In the genomic region with DNA sequence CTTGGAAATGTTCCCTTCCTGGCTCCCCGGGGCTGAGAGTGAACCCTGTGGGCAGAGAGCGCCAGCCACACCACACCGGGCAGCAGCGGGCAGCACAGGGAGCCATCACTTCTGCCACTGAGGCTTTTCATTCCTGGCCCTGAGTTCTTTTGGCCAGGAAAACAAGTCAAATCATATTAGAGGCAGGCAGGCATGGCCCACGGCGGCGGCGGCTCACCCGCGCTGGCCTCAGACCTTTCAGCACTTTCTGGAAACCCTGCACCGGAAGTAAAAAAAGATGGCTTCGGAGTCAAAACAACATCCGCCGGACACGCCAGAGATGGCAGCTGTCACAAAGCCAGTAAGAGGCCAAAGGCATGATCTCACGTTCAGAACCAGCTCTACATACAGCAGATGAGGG, we compare ENCODE assay signal across 9 mouse cellular contexts. TPM values are rescaled to one million over a fixed set of nuclear protein-coding genes. Genes with fewer than 3 reads are reported as not detected.
DNase-seq lines count a peak whose midpoint lies in the region; ATAC-seq and TF ChIP-seq lines count a peak whose summit lies in the region.
"Had no signal": no experiment of that assay in that cellular context is flagged by ENCODE, and none has a peak within 500 bp of the region (broad histone marks: within the 10 kb centered on the region; RNA-seq: fewer than 3 reads in every experiment).

No protein-coding gene starts in this region.

- no peaks in the 10 kb centered on the region for H3K9me3 ChIP-seq in hindbrain, postnatal 0 days (ENCODE audit: low read length)
- H3K9me3 ChIP-seq in hindbrain, embryonic 11.5 days (ENCODE audit: control insufficient read depth, low read length): no peaks in the 10 kb centered on the region
- H3K9me3 ChIP-seq in kidney, embryonic 15.5 days (replicated peaks): no peaks in the 10 kb centered on the region

- 0 out of 2 replicates have a peak, but pooled peaks have one; percentile 10 for ATAC-seq in hindbrain, postnatal 0 days
- ATAC-seq in hindbrain, embryonic 11.5 days (ENCODE audit: low FRiP score): no peak
- no peak for ATAC-seq in kidney, embryonic 15.5 days (replicated peaks; ENCODE audit: low FRiP score)

- no peak overlapping the region for H3K9ac ChIP-seq in hindbrain, postnatal 0 days (replicated peaks; ENCODE audit: low read length)
- H3K9ac ChIP-seq in hindbrain, embryonic 11.5 days (ENCODE audit: low read depth, low read length): no peak overlapping the region
- no peak overlapping the region for H3K9ac ChIP-seq in kidney, embryonic 15.5 days

- no peak for TF ChIP-seq CTCF in hindbrain, postnatal 0 days (IDR thresholded peaks at IDR 0.05; ENCODE audit: low read depth)

- H3K27me3 ChIP-seq in hindbrain, postnatal 0 days (ENCODE audit: insufficient read depth, low read length): no peaks in the 10 kb centered on the region
- H3K27me3 ChIP-seq in hindbrain, embryonic 11.5 days (ENCODE audit: control insufficient read depth, insufficient read depth, low read length): no peaks in the 10 kb centered on the region
- no peaks in the 10 kb centered on the region for H3K27me3 ChIP-seq in kidney, embryonic 15.5 days

- H3K27ac ChIP-seq in hindbrain, postnatal 0 days: no peak overlapping the region
- H3K27ac ChIP-seq in hindbrain, embryonic 11.5 days (ENCODE audit: low read depth, low read length): no peak overlapping the region
- peak overlapping the region; percentile 68 for H3K27ac ChIP-seq in kidney, embryonic 15.5 days

- whole genome bisulfite sequencing in hindbrain, postnatal 0 days: 46% methylated on average over 16 of the region's 16 CpGs
- WGBS in hindbrain, embryonic 11.5 days: 60% methylated on average over 16 of the region's 16 CpGs
- 55% methylated on average over 16 of the region's 16 CpGs for WGBS in kidney, embryonic 15.5 days

- H3K4me3 ChIP-seq in hindbrain, postnatal 0 days (ENCODE audit: low read length): no peak overlapping the region
- no peak overlapping the region for H3K4me3 ChIP-seq in hindbrain, embryonic 11.5 days (ENCODE audit: low read depth, low read length)
- H3K4me3 ChIP-seq in kidney, embryonic 15.5 days (replicated peaks): no peak overlapping the region
- H3K4me3 ChIP-seq: erythroblast, embryonic 14.5 days had no signal

- peak; percentile 19 for DNase-seq in hindbrain, postnatal 0 days (ENCODE audit: low spot score)
- DNase-seq in hindbrain, embryonic 11.5 days (ENCODE audit: low spot score): no peak
- DNase-seq in adrenal gland, postnatal 36 days: peak; percentile 16 to 24
- DNase-seq in fibroblast of lung, adult 2 months (ENCODE audit: low read depth): peak; percentile 56
- DNase-seq in thymus, postnatal 4 days: no peak
- no peak for DNase-seq in layer of hippocampus, adult 8-10 months (ENCODE audit: low spot score in 2 of 2)
- DNase-seq in right cerebral cortex, postnatal 14 days: no peak

- H3K4me2 ChIP-seq in hindbrain, postnatal 0 days (ENCODE audit: low read depth, low read length): no peak overlapping the region
- no peak overlapping the region for H3K4me2 ChIP-seq in hindbrain, embryonic 11.5 days (replicated peaks; ENCODE audit: low read depth, low read length)
- no peak overlapping the region; the same call in 1 of the 2 replicates for H3K4me2 ChIP-seq in kidney, embryonic 15.5 days

- no peaks in the 10 kb centered on the region for H3K4me1 ChIP-seq in hindbrain, postnatal 0 days (ENCODE audit: insufficient read depth, low read length)
- no peaks in the 10 kb centered on the region for H3K4me1 ChIP-seq in hindbrain, embryonic 11.5 days (replicated peaks; ENCODE audit: control insufficient read depth, insufficient read depth, low read length)
- peaks cover 29% of the 10 kb centered on the region for H3K4me1 ChIP-seq in kidney, embryonic 15.5 days

- H3K36me3 ChIP-seq in hindbrain, postnatal 0 days (ENCODE audit: insufficient read depth, low read length): no peaks in the 10 kb centered on the region
- no peaks in the 10 kb centered on the region for H3K36me3 ChIP-seq in hindbrain, embryonic 11.5 days (ENCODE audit: control insufficient read depth, insufficient read depth, low read length)
- no peaks in the 10 kb centered on the region for H3K36me3 ChIP-seq in kidney, embryonic 15.5 days

RNA-seq across cellular contexts. Expression of gene Zfp90, which starts 9.3 kb away (rescaled TPM):
- 22.6 and 26.2 TPM in 2 replicates for total RNA-seq in hindbrain, postnatal 0 days (2014; rRNA removed)
- 31.5 and 32.2 TPM in 2 replicates for polyA plus RNA-seq in hindbrain, postnatal 0 days (2015; fragmentation: Nextera tagmentation; extraction: Ambion mirVana)
- 31.4 and 34.1 TPM in 2 replicates for polyA plus RNA-seq in hindbrain, embryonic 11.5 days (2014; fragmentation: Nextera tagmentation; extraction: Ambion mirVana)
- total RNA-seq in adrenal gland, postnatal 36 days (2021): 1 to 10 TPM; 4.7 to 5.4 TPM
- 16.9 and 20.8 TPM in 2 replicates for polyA plus RNA-seq in kidney, embryonic 15.5 days (2015; fragmentation: Nextera tagmentation; extraction: Ambion mirVana)
- 10 to 100 TPM; 11.0 to 15.2 (median 12.3) TPM for total RNA-seq in layer of hippocampus, adult 8-10 months (2022)

Comparison
In these comparisons a context has a peak if more than half of its experiments do, and no peak if none do; other contexts are left out.
1. DNase-seq: peak in hindbrain, postnatal 0 days (single experiment), adrenal gland, postnatal 36 days (2 of 2) and fibroblast of lung, adult 2 months (single experiment); none in hindbrain, embryonic 11.5 days (single experiment), thymus, postnatal 4 days (single experiment), layer of hippocampus, adult 8-10 months (0 of 2) and right cerebral cortex, postnatal 14 days (single experiment).